Mouse (Mus musculus): ENCODE results near the gene Ubqln4. TPM values are rescaled to one million over a fixed set of nuclear protein-coding genes. Genes with fewer than 3 reads are reported as not detected.
A peak's percentile ranks its signal among the peaks of the same experiment; 100 is the strongest.
"Not testable (repeated sequence)": the region's sequence is repeated elsewhere in the genome, so short reads cannot be mapped to it uniquely, and the experiment has no call there.

The Ubqln4 gene
- polyA plus RNA-seq, 1 experiment from 2014 or later, result 73.4 TPM

GRCm38 (mm10) chr3:88566536-88567061, 13.0 kb downstream of the Ubqln4 start:
- no peak overlapping the region for H3K27ac ChIP-seq
- H3K27me3 ChIP-seq (ENCODE audit: poor library complexity, severe bottlenecking), result no peaks in the 10 kb centered on the region
- H3K4me3 ChIP-seq, result no peak overlapping the region
- H3K9me3 ChIP-seq, result no peaks in the 10 kb centered on the region
- DNase-seq (ENCODE audit: extremely low spot score, low spot score), result no peak
- H3K4me1 ChIP-seq, result 0 out of 2 replicates have a peak, but pooled peaks cover 2% of the 10 kb centered on the region
- 95% methylated on average over 4 of the region's 4 CpGs for WGBS
- H3K36me3 ChIP-seq (replicated peaks), result peaks cover 94% of the 10 kb centered on the region

- Histone ChIP-seq H3K4me3 (no peak overlapping the region), H3K27me3 (ENCODE audit: poor library complexity, severe bottlenecking) (no peaks in the 10 kb centered on the region), H3K4me1 (no peaks in the 10 kb centered on the region), H3K9me3 (no peaks in the 10 kb centered on the region), H3K27ac (no peak overlapping the region), H3K36me3 (replicated peaks) (peaks cover 81% of the 10 kb centered on the region)
- 96% methylated on average over 6 of the region's 6 CpGs for WGBS
- DNase-seq (ENCODE audit: extremely low spot score, low spot score), result no peak
These were observed 14.3 kb downstream of the Ubqln4 start for GRCm38 (mm10) chr3:88567892-88568291.

- Histone ChIP-seq H3K9me3 (no peaks in the 10 kb centered on the region), H3K27ac (no peak overlapping the region), H3K27me3 (ENCODE audit: poor library complexity, severe bottlenecking) (no peaks in the 10 kb centered on the region), H3K4me1 (no peaks in the 10 kb centered on the region), H3K4me3 (no peak overlapping the region), H3K36me3 (replicated peaks) (peaks cover 74% of the 10 kb centered on the region)
- WGBS, result 93% methylated on average over 2 of the region's 2 CpGs
- no peak for DNase-seq (ENCODE audit: extremely low spot score, low spot score)
These were observed 15.1 kb downstream of the Ubqln4 start for GRCm38 (mm10) chr3:88568615-88569014.

GRCm38 (mm10) chr3:88569093-88569492, 15.5 kb downstream of the Ubqln4 start:
- H3K4me3 ChIP-seq, result no peak overlapping the region
- H3K4me1 ChIP-seq, result no peaks in the 10 kb centered on the region
- 95% methylated on average over 2 of the region's 2 CpGs for WGBS
- no peak overlapping the region for H3K27ac ChIP-seq
- H3K36me3 ChIP-seq (replicated peaks), result peaks cover 69% of the 10 kb centered on the region
- no peaks in the 10 kb centered on the region for H3K9me3 ChIP-seq
- no peak for DNase-seq (ENCODE audit: extremely low spot score, low spot score)
- H3K27me3 ChIP-seq (ENCODE audit: poor library complexity, severe bottlenecking), result no peaks in the 10 kb centered on the region

- peaks cover 63% of the 10 kb centered on the region for H3K36me3 ChIP-seq (replicated peaks)
These were observed 16.1 kb downstream of the Ubqln4 start for GRCm38 (mm10) chr3:88569694-88570093.

GRCm38 (mm10) chr3:88570341-88570740, 16.8 kb downstream of the Ubqln4 start:
- Histone ChIP-seq H3K4me1 (no peaks in the 10 kb centered on the region), H3K9me3 (no peaks in the 10 kb centered on the region), H3K27ac (no peak overlapping the region), H3K27me3 (ENCODE audit: poor library complexity, severe bottlenecking) (no peaks in the 10 kb centered on the region), H3K4me3 (no peak overlapping the region), H3K36me3 (replicated peaks) (peaks cover 57% of the 10 kb centered on the region)
- 94% methylated on average over 10 of the region's 10 CpGs for WGBS
- no peak for DNase-seq (ENCODE audit: extremely low spot score, low spot score)

More at GRCm38 (mm10) chr3:88569694-88570093, 16.1 kb downstream of the Ubqln4 start:
- no peaks in the 10 kb centered on the region for H3K27me3 ChIP-seq (ENCODE audit: poor library complexity, severe bottlenecking)
- WGBS, result 96% methylated on average over 5 of the region's 5 CpGs
- no peak for DNase-seq (ENCODE audit: extremely low spot score, low spot score)
- no peak overlapping the region for H3K27ac ChIP-seq
- H3K4me1 ChIP-seq, result no peaks in the 10 kb centered on the region
- no peaks in the 10 kb centered on the region for H3K9me3 ChIP-seq
- no peak overlapping the region for H3K4me3 ChIP-seq

- Histone ChIP-seq H3K27ac (no peak overlapping the region), H3K36me3 (replicated peaks) (peaks cover 41% of the 10 kb centered on the region), H3K4me3 (no peak overlapping the region), H3K9me3 (no peaks in the 10 kb centered on the region), H3K27me3 (ENCODE audit: poor library complexity, severe bottlenecking) (no peaks in the 10 kb centered on the region), H3K4me1 (no peaks in the 10 kb centered on the region)
- no peak for DNase-seq (ENCODE audit: extremely low spot score, low spot score)
- WGBS, result 73% methylated on average over 1 of the region's 1 CpGs
These were observed 18.3 kb downstream of the Ubqln4 start for GRCm38 (mm10) chr3:88571856-88572255.

GRCm38 (mm10) chr3:88572835-88573234, 19.3 kb downstream of the Ubqln4 start:
- WGBS, result 89% methylated on average over 2 of the region's 2 CpGs
- Histone ChIP-seq H3K36me3 (replicated peaks) (peaks cover 32% of the 10 kb centered on the region), H3K4me3 (no peak overlapping the region), H3K27me3 (ENCODE audit: poor library complexity, severe bottlenecking) (no peaks in the 10 kb centered on the region), H3K9me3 (no peaks in the 10 kb centered on the region), H3K4me1 (no peaks in the 10 kb centered on the region), H3K27ac (no peak overlapping the region)
- no peak for DNase-seq (ENCODE audit: extremely low spot score, low spot score)

GRCm38 (mm10) chr3:88573810-88574209, 20.3 kb downstream of the Ubqln4 start:
- H3K36me3 ChIP-seq (replicated peaks), result peaks cover 22% of the 10 kb centered on the region
- WGBS, result 81% methylated on average over 2 of the region's 2 CpGs
- no peak overlapping the region for H3K27ac ChIP-seq
- H3K9me3 ChIP-seq, result no peaks in the 10 kb centered on the region
- no peak for DNase-seq (ENCODE audit: extremely low spot score, low spot score)
- peaks cover 2% of the 10 kb centered on the region for H3K4me1 ChIP-seq
- no peak overlapping the region for H3K4me3 ChIP-seq
- no peaks in the 10 kb centered on the region for H3K27me3 ChIP-seq (ENCODE audit: poor library complexity, severe bottlenecking)

- WGBS, result 89% methylated on average over 3 of the region's 3 CpGs
- Histone ChIP-seq H3K36me3 (replicated peaks) (peaks cover 5% of the 10 kb centered on the region), H3K4me1 (peaks cover 15% of the 10 kb centered on the region), H3K4me3 (no peak within 1 kb of the TSS), H3K9me3 (no peaks in the 10 kb centered on the region), H3K27ac (no peak within 1 kb of the TSS), H3K27me3 (ENCODE audit: poor library complexity, severe bottlenecking) (no peaks in the 10 kb centered on the region)
- no peak for DNase-seq (ENCODE audit: extremely low spot score, low spot score)
These were observed 22.0 kb downstream of the Ubqln4 start, which contains the start of gene Ssr2 for GRCm38 (mm10) chr3:88575540-88575939. Gene Ssr2 (plus strand): TSS chr3:88575876.

- H3K27me3 ChIP-seq (ENCODE audit: poor library complexity, severe bottlenecking); H3K9me3 ChIP-seq; DNase-seq (ENCODE audit: extremely low spot score, low spot score); H3K27ac ChIP-seq; H3K4me3 ChIP-seq: not testable (repeated sequence)
- H3K36me3 ChIP-seq (replicated peaks), result peaks cover 22% of the 10 kb centered on the region
- H3K4me1 ChIP-seq, result peaks cover 21% of the 10 kb centered on the region
- WGBS, result 95% methylated on average over 5 of the region's 5 CpGs
These were observed 24.3 kb downstream of the Ubqln4 start for GRCm38 (mm10) chr3:88577846-88578245.

GRCm38 (mm10) chr3:88578498-88579424, 25.2 kb downstream of the Ubqln4 start:
- DNase-seq (ENCODE audit: extremely low spot score, low spot score), result no peak
- Histone ChIP-seq H3K4me1 (peaks cover 21% of the 10 kb centered on the region), H3K27me3 (ENCODE audit: poor library complexity, severe bottlenecking) (no peaks in the 10 kb centered on the region), H3K27ac (peak overlapping the region; percentile 85), H3K9me3 (no peaks in the 10 kb centered on the region), H3K36me3 (replicated peaks) (peaks cover 31% of the 10 kb centered on the region), H3K4me3 (peak overlapping the region; percentile 87)
- WGBS, result 54% methylated on average over 8 of the region's 8 CpGs

- DNase-seq (ENCODE audit: extremely low spot score, low spot score), result peak; percentile 85
- Histone ChIP-seq H3K27me3 (ENCODE audit: poor library complexity, severe bottlenecking) (no peaks in the 10 kb centered on the region), H3K36me3 (replicated peaks) (peaks cover 39% of the 10 kb centered on the region), H3K4me3 (peak overlapping the region; percentile 87), H3K27ac (peak overlapping the region; percentile 85), H3K4me1 (peaks cover 21% of the 10 kb centered on the region), H3K9me3 (no peaks in the 10 kb centered on the region)
- WGBS, result under 1% methylated on average over 34 of the region's 34 CpGs
These were observed 26.0 kb downstream of the Ubqln4 start for GRCm38 (mm10) chr3:88579454-88580117.

All from forebrain, embryonic 10.5 days (tissue).